Mouse (Mus musculus) G1E (cell line): ENCODE results near the gene Nup133. TPM values are rescaled to one million over a fixed set of nuclear protein-coding genes. Genes with fewer than 3 reads are reported as not detected.

Experiments used
- ATAC-seq: 2 replicates; pipeline ENCODE4 v1.8.0; 2016; ENCODE audit warnings: mild to moderate bottlenecking; ENCODE audit not compliant: insufficient number of reproducible peaks, poor library complexity, low FRiP score, severe bottlenecking; ENCODE audit errors: extremely low read depth
- DNase-seq: peaks from one replicate; pipeline ENCODE4 v3.0.0; 2012; ENCODE audit warnings: low spot score
- H3K27me3 ChIP-seq: 2 replicates; pipeline ENCODE4 v1.6.1; 2012; ENCODE audit warnings: mild to moderate bottlenecking, low read length, inconsistent platforms; ENCODE audit not compliant: insufficient read depth
- H3K36me3 ChIP-seq: replicated peaks from 2 replicates; pipeline ENCODE3; 2012; ENCODE audit warnings: mild to moderate bottlenecking, inconsistent platforms
- H3K4me1 ChIP-seq: 2 replicates; pipeline ENCODE4 v1.6.1; 2012; ENCODE audit warnings: low read depth, low read length, inconsistent platforms, mixed read lengths; ENCODE audit not compliant: insufficient read depth
- H3K4me3 ChIP-seq: 2 replicates; pipeline ENCODE4 v1.5.1; 2012; ENCODE audit warnings: low read depth, mild to moderate bottlenecking, inconsistent platforms, low read length, moderate library complexity, mixed read lengths
- H3K9me3 ChIP-seq: replicated peaks from 2 replicates; pipeline ENCODE4 v1.6.1; 2012; ENCODE audit warnings: inconsistent platforms
- CTCF ChIP-seq: IDR thresholded peaks from 2 replicates; pipeline ENCODE4 v1.5.1; 2012; ENCODE audit warnings: low read depth, low read length, inconsistent platforms, mixed read lengths
- GATA1 ChIP-seq: IDR thresholded peaks from 2 replicates; pipeline ENCODE4 v1.6.1; 2012; ENCODE audit warnings: borderline replicate concordance, low read length, inconsistent platforms, mixed read lengths
- GATA2 ChIP-seq: IDR thresholded peaks from 2 replicates; pipeline ENCODE4 v1.6.1; 2012; ENCODE audit warnings: low read depth, low read length, inconsistent platforms, borderline replicate concordance
- POLR2AphosphoS5 ChIP-seq: IDR thresholded peaks from 2 replicates; pipeline ENCODE4 v1.6.1; 2012; ENCODE audit warnings: low read depth, low read length, inconsistent platforms; ENCODE audit not compliant: insufficient replicate concordance
- TAL1 ChIP-seq: conservative IDR thresholded peaks from 2 replicates; pipeline ENCODE4 v1.6.1; 2012; ENCODE audit warnings: low read depth, low read length, inconsistent platforms, mixed read lengths
- polyA plus RNA-seq: library from polyadenylated mRNA; stranded (reverse); fragments of >175 nt; gene quantifications from 2 replicates; pipeline ENCODE4 v1.2.3, GENCODE M21; 2012
- total RNA-seq, 2 experiments: library from RNA; stranded (forward) in 1 of 2; stranded (reverse) in 1 of 2; fragments of 200-1000 nt in 1 of 2; fragments of >200 nt in 1 of 2; fragmentation: Nextera tagmentation in 1 of 2; gene quantifications; 2 replicates each; pipeline ENCODE4 v1.2.3; 2014 to 2017

The Nup133 gene
- total and polyA plus RNA-seq, 3 experiments: 21.2 to 66.5 (median 42.5) TPM

GRCm38 (mm10) chr8:123925671-123926070, 23.4 kb downstream of the Nup133 start:
- Histone ChIP-seq H3K4me3 (no peak overlapping the region), H3K4me1 (peaks cover 5% of the 10 kb centered on the region; the same call in 1 of the 2 replicates), H3K27me3 (no peaks in the 10 kb centered on the region), H3K9me3 (no peaks in the 10 kb centered on the region), H3K36me3 (peaks cover 95% of the 10 kb centered on the region)
- no peak for ATAC-seq
- no peak for DNase-seq
- TF ChIP-seq GATA1: no peak
- TF ChIP-seq POLR2AphosphoS5: no peak
- TF ChIP-seq GATA2: no peak
- TF ChIP-seq CTCF: no peak
- no peak for TF ChIP-seq TAL1

- Histone ChIP-seq H3K4me1 (peaks cover 5% of the 10 kb centered on the region; the same call in 1 of the 2 replicates), H3K27me3 (no peaks in the 10 kb centered on the region), H3K4me3 (no peak overlapping the region), H3K9me3 (no peaks in the 10 kb centered on the region), H3K36me3 (peaks cover 95% of the 10 kb centered on the region)
- peak; percentile 76 for DNase-seq
- peak; percentile 90 for ATAC-seq
- TF ChIP-seq CTCF (peak; percentile 98), TAL1 (no peak), GATA2 (no peak), POLR2AphosphoS5 (no peak), GATA1 (no peak)
Observed at GRCm38 (mm10) chr8:123924719-123925118, 24.3 kb downstream of the Nup133 start.

GRCm38 (mm10) chr8:123914635-123915034, 34.4 kb downstream of the Nup133 start:
- no peak for TF ChIP-seq GATA2
- no peak for TF ChIP-seq POLR2AphosphoS5
- no peak for TF ChIP-seq TAL1
- no peak for TF ChIP-seq CTCF
- TF ChIP-seq GATA1: no peak
- DNase-seq (no peak), ATAC-seq (no peak)
- H3K9me3 ChIP-seq: no peaks in the 10 kb centered on the region
- no peaks in the 10 kb centered on the region for H3K4me1 ChIP-seq
- H3K36me3 ChIP-seq: peaks cover 98% of the 10 kb centered on the region
- no peak overlapping the region for H3K4me3 ChIP-seq
- H3K27me3 ChIP-seq: no peaks in the 10 kb centered on the region

GRCm38 (mm10) chr8:123912265-123912664, 36.8 kb downstream of the Nup133 start:
- no peaks in the 10 kb centered on the region for H3K9me3 ChIP-seq
- H3K36me3 ChIP-seq: peaks cover 97% of the 10 kb centered on the region
- ATAC-seq (no peak), DNase-seq (no peak)
- TF ChIP-seq GATA2: no peak
- TF ChIP-seq GATA1: no peak
- no peak for TF ChIP-seq TAL1
- no peak for TF ChIP-seq POLR2AphosphoS5
- H3K4me1 ChIP-seq: no peaks in the 10 kb centered on the region
- no peaks in the 10 kb centered on the region for H3K27me3 ChIP-seq
- no peak overlapping the region for H3K4me3 ChIP-seq

GRCm38 (mm10) chr8:123907604-123908003, 41.5 kb downstream of the Nup133 start:
- DNase-seq (no peak), ATAC-seq (no peak)
- no peak for TF ChIP-seq GATA2
- TF ChIP-seq TAL1: no peak
- TF ChIP-seq POLR2AphosphoS5: no peak
- TF ChIP-seq GATA1: no peak
- no peak for TF ChIP-seq CTCF
- Histone ChIP-seq H3K27me3 (no peaks in the 10 kb centered on the region), H3K4me1 (no peaks in the 10 kb centered on the region), H3K9me3 (no peaks in the 10 kb centered on the region), H3K4me3 (no peak overlapping the region), H3K36me3 (peaks cover 94% of the 10 kb centered on the region)

- no peaks in the 10 kb centered on the region for H3K4me1 ChIP-seq
- TF ChIP-seq CTCF (no peak), TAL1 (no peak), GATA1 (no peak)
- peaks cover 89% of the 10 kb centered on the region for H3K36me3 ChIP-seq
- no peak overlapping the region for H3K4me3 ChIP-seq
- ATAC-seq (no peak), DNase-seq (no peak)
- no peaks in the 10 kb centered on the region for H3K27me3 ChIP-seq
- no peaks in the 10 kb centered on the region for H3K9me3 ChIP-seq
Observed at GRCm38 (mm10) chr8:123902653-123903052, 46.4 kb downstream of the Nup133 start.
